Mouse (Mus musculus) hindbrain, embryonic 12.5 days (tissue): ENCODE measurements around the gene Nudcd2. TPM values are rescaled to one million over a fixed set of nuclear protein-coding genes. Genes with fewer than 3 reads are reported as not detected.
A peak's percentile ranks its signal among the peaks of the same experiment; 100 is the strongest.

Source experiments
- ATAC-seq: fragments of 200-750 bp; cut with Nextera tagmentation; 2 replicates; pipeline ENCODE4 v1.8.0; 2017; ENCODE audit warnings: moderate TSS enrichment; ENCODE audit not compliant: low FRiP score
- H3K27ac ChIP-seq: fragments of 300-500 bp; sonication (generic); 2 replicates; pipeline ENCODE4 v1.5.1; 2016; ENCODE audit warnings: mild to moderate bottlenecking
- H3K27me3 ChIP-seq: fragments of 300-500 bp; sonication (generic); 2 replicates; pipeline ENCODE4 v1.6.1; 2016; ENCODE audit warnings: mild to moderate bottlenecking
- H3K36me3 ChIP-seq: fragments of 300-500 bp; sonication (generic); 2 replicates; pipeline ENCODE4 v1.6.1; 2016; ENCODE audit warnings: mild to moderate bottlenecking
- H3K4me1 ChIP-seq: fragments of 300-500 bp; sonication (generic); 2 replicates; pipeline ENCODE4 v1.6.1; 2016
- H3K4me2 ChIP-seq: fragments of 300-500 bp; sonication (generic); replicated peaks from 2 replicates; pipeline ENCODE4 v1.6.1; 2016; ENCODE audit warnings: mild to moderate bottlenecking
- H3K4me3 ChIP-seq: fragments of 300-500 bp; sonication (generic); 2 replicates; pipeline ENCODE4 v1.5.1; 2016; ENCODE audit warnings: mild to moderate bottlenecking
- H3K9ac ChIP-seq: fragments of 300-500 bp; sonication (generic); 2 replicates; pipeline ENCODE4 v1.6.1; 2016; ENCODE audit warnings: mild to moderate bottlenecking, moderate library complexity
- H3K9me3 ChIP-seq: fragments of 300-500 bp; sonication (generic); replicated peaks from 2 replicates; pipeline ENCODE4 v1.6.1; 2016; ENCODE audit warnings: mild to moderate bottlenecking
- WGBS: fragments of 180-500 bp; shearing (Covaris S2); methylation state at CpG from one replicate; pipeline ENCODE4 v1.1.7; 2016; 5-methylcytosine and 5-hydroxymethylcytosine counted together
- polyA plus RNA-seq: library from polyadenylated mRNA; unstranded; fragments of >200 nt; fragmentation: Nextera tagmentation; extraction: Ambion mirVana; gene quantifications from 2 replicates; pipeline ENCODE4 v1.2.1, GENCODE M21; 2016

Nudcd2 gene
- polyA plus RNA-seq, 1 experiment from 2014 or later = 126 TPM

- ATAC-seq = peak; percentile 38; the same call in 1 of the 2 replicates
Measured at GRCm38 (mm10) chr11:40732997-40733338, 499 bp upstream of the Nudcd2 start.

GRCm38 (mm10) chr11:40734251-40734752 is 835 bp downstream of the Nudcd2 start:
- 4% methylated on average over 11 of the region's 11 CpGs for WGBS
- H3K9ac ChIP-seq = peak overlapping the region; percentile 83
- peak overlapping the region; percentile 69 for H3K4me3 ChIP-seq
- peak overlapping the region; percentile 74; the same call in 1 of the 2 replicates for H3K27ac ChIP-seq
- H3K27me3 ChIP-seq = no peaks in the 10 kb centered on the region
- no peaks in the 10 kb centered on the region for H3K9me3 ChIP-seq
- peak overlapping the region; percentile 72 for H3K4me2 ChIP-seq
- H3K4me1 ChIP-seq = peaks cover 23% of the 10 kb centered on the region
- ATAC-seq = no peak
- H3K36me3 ChIP-seq = peaks cover 25% of the 10 kb centered on the region

More at GRCm38 (mm10) chr11:40732997-40733338, 499 bp upstream of the Nudcd2 start:
- H3K27ac ChIP-seq = no peak overlapping the region
- H3K36me3 ChIP-seq = peaks cover 16% of the 10 kb centered on the region
- H3K4me2 ChIP-seq = peak overlapping the region; percentile 81
- WGBS = 2% methylated on average over 14 of the region's 14 CpGs
- no peaks in the 10 kb centered on the region for H3K9me3 ChIP-seq
- H3K27me3 ChIP-seq = no peaks in the 10 kb centered on the region
- H3K9ac ChIP-seq = peak overlapping the region; percentile 60
- peak overlapping the region; percentile 69 for H3K4me3 ChIP-seq
- peaks cover 23% of the 10 kb centered on the region for H3K4me1 ChIP-seq

- H3K36me3 ChIP-seq = peaks cover 41% of the 10 kb centered on the region
- 86% methylated on average over 3 of the region's 3 CpGs for WGBS
- H3K27ac ChIP-seq = no peak overlapping the region
- ATAC-seq = no peak
- no peak overlapping the region for H3K4me2 ChIP-seq
- H3K27me3 ChIP-seq = no peaks in the 10 kb centered on the region
- H3K9ac ChIP-seq = no peak overlapping the region
- H3K9me3 ChIP-seq = no peaks in the 10 kb centered on the region
- H3K4me1 ChIP-seq = peaks cover 16% of the 10 kb centered on the region
- H3K4me3 ChIP-seq = no peak overlapping the region
Measured at GRCm38 (mm10) chr11:40737369-40737768, 3.9 kb downstream of the Nudcd2 start.

GRCm38 (mm10) chr11:40741605-40742262 is 8.3 kb downstream of the Nudcd2 start:
- Histone ChIP-seq H3K9ac (no peak overlapping the region), H3K4me2 (no peak overlapping the region), H3K27ac (no peak overlapping the region), H3K4me1 (no peaks in the 10 kb centered on the region), H3K36me3 (peaks cover 36% of the 10 kb centered on the region), H3K27me3 (no peaks in the 10 kb centered on the region), H3K4me3 (no peak overlapping the region), H3K9me3 (no peaks in the 10 kb centered on the region)
- WGBS = 89% methylated on average over 12 of the region's 12 CpGs
- ATAC-seq = no peak

- H3K4me3 ChIP-seq = no peak overlapping the region
- no peak overlapping the region for H3K27ac ChIP-seq
- no peaks in the 10 kb centered on the region for H3K27me3 ChIP-seq
- no peak for ATAC-seq
- no peak overlapping the region for H3K9ac ChIP-seq
- H3K4me2 ChIP-seq = no peak overlapping the region
- no peaks in the 10 kb centered on the region for H3K4me1 ChIP-seq
- 83% methylated on average over 3 of the region's 3 CpGs for WGBS
- peaks cover 16% of the 10 kb centered on the region for H3K36me3 ChIP-seq
- H3K9me3 ChIP-seq = no peaks in the 10 kb centered on the region
Measured at GRCm38 (mm10) chr11:40744348-40744747, 10.9 kb downstream of the Nudcd2 start.

- Histone ChIP-seq H3K4me2 (no peak overlapping the region), H3K9ac (no peak overlapping the region), H3K9me3 (no peaks in the 10 kb centered on the region), H3K4me1 (no peaks in the 10 kb centered on the region), H3K4me3 (no peak overlapping the region), H3K36me3 (peaks cover 9% of the 10 kb centered on the region), H3K27me3 (no peaks in the 10 kb centered on the region), H3K27ac (no peak overlapping the region)
- WGBS = 92% methylated on average over 12 of the region's 12 CpGs
- no peak for ATAC-seq
Measured at GRCm38 (mm10) chr11:40746361-40746760, 12.9 kb downstream of the Nudcd2 start.

GRCm38 (mm10) chr11:40747716-40748115 is 14.2 kb downstream of the Nudcd2 start:
- Histone ChIP-seq H3K9me3 (no peaks in the 10 kb centered on the region), H3K36me3 (0 out of 2 replicates have a peak, but pooled peaks cover 3% of the 10 kb centered on the region), H3K9ac (no peak overlapping the region), H3K27me3 (no peaks in the 10 kb centered on the region), H3K4me3 (no peak overlapping the region), H3K27ac (no peak overlapping the region), H3K4me2 (no peak overlapping the region), H3K4me1 (no peaks in the 10 kb centered on the region)
- no peak for ATAC-seq
- WGBS = 76% methylated on average over 2 of the region's 2 CpGs

- no peaks in the 10 kb centered on the region for H3K27me3 ChIP-seq
- 84% methylated on average over 6 of the region's 6 CpGs for WGBS
- no peak overlapping the region for H3K4me2 ChIP-seq
- peaks cover 7% of the 10 kb centered on the region; the same call in 1 of the 2 replicates for H3K4me1 ChIP-seq
- no peak overlapping the region for H3K27ac ChIP-seq
- no peak overlapping the region for H3K9ac ChIP-seq
- no peaks in the 10 kb centered on the region for H3K9me3 ChIP-seq
- H3K36me3 ChIP-seq = 0 out of 2 replicates have a peak, but pooled peaks cover 3% of the 10 kb centered on the region
- no peak for ATAC-seq
- no peak overlapping the region for H3K4me3 ChIP-seq
Measured at GRCm38 (mm10) chr11:40753836-40754235, 20.4 kb downstream of the Nudcd2 start.

GRCm38 (mm10) chr11:40754664-40755107 is 21.2 kb downstream of the Nudcd2 start:
- peak overlapping the region; percentile 63 for H3K4me2 ChIP-seq
- H3K36me3 ChIP-seq = 0 out of 2 replicates have a peak, but pooled peaks cover 3% of the 10 kb centered on the region
- H3K9ac ChIP-seq = peak overlapping the region; percentile 82
- WGBS = 2% methylated on average over 19 of the region's 19 CpGs
- peaks cover 7% of the 10 kb centered on the region; the same call in 1 of the 2 replicates for H3K4me1 ChIP-seq
- ATAC-seq = no peak
- no peaks in the 10 kb centered on the region for H3K9me3 ChIP-seq
- H3K27me3 ChIP-seq = no peaks in the 10 kb centered on the region
- peak overlapping the region; percentile 58; the same call in 1 of the 2 replicates for H3K27ac ChIP-seq
- peak overlapping the region; percentile 75 for H3K4me3 ChIP-seq

- no peaks in the 10 kb centered on the region for H3K27me3 ChIP-seq
- H3K4me2 ChIP-seq = peak within 1 kb of the TSS; percentile 63
- H3K9me3 ChIP-seq = no peaks in the 10 kb centered on the region
- peak within 1 kb of the TSS; percentile 58; the same call in 1 of the 2 replicates for H3K27ac ChIP-seq
- peak within 1 kb of the TSS; percentile 82 for H3K9ac ChIP-seq
- H3K4me1 ChIP-seq = peaks cover 7% of the 10 kb centered on the region; the same call in 1 of the 2 replicates
- peak; percentile 99 for ATAC-seq
- 0% methylated on average over 25 of the region's 25 CpGs for WGBS
- H3K36me3 ChIP-seq = 0 out of 2 replicates have a peak, but pooled peaks cover 3% of the 10 kb centered on the region
- H3K4me3 ChIP-seq = peak within 1 kb of the TSS; percentile 75
Measured at GRCm38 (mm10) chr11:40755109-40755627, 21.7 kb downstream of the Nudcd2 start, which contains the start of gene Ccng1. Ccng1 (minus strand) TSS chr11:40755311.

GRCm38 (mm10) chr11:40755968-40756367 is 22.5 kb downstream of the Nudcd2 start:
- Histone ChIP-seq H3K36me3 (0 out of 2 replicates have a peak, but pooled peaks cover 2% of the 10 kb centered on the region), H3K27me3 (no peaks in the 10 kb centered on the region), H3K27ac (no peak overlapping the region), H3K9me3 (no peaks in the 10 kb centered on the region), H3K4me1 (peaks cover 7% of the 10 kb centered on the region; the same call in 1 of the 2 replicates), H3K4me2 (no peak overlapping the region), H3K9ac (no peak overlapping the region), H3K4me3 (no peak overlapping the region)
- 90% methylated on average over 8 of the region's 8 CpGs for WGBS
- ATAC-seq = no peak

- no peaks in the 10 kb centered on the region for H3K27me3 ChIP-seq
- no peak overlapping the region for H3K9ac ChIP-seq
- no peaks in the 10 kb centered on the region for H3K9me3 ChIP-seq
- H3K27ac ChIP-seq = no peak overlapping the region
- 88% methylated on average over 8 of the region's 8 CpGs for WGBS
- no peak overlapping the region for H3K4me2 ChIP-seq
- no peaks in the 10 kb centered on the region for H3K4me1 ChIP-seq
- ATAC-seq = no peak
- H3K4me3 ChIP-seq = no peak overlapping the region
- no peaks in the 10 kb centered on the region for H3K36me3 ChIP-seq
Measured at GRCm38 (mm10) chr11:40759896-40760295, 26.4 kb downstream of the Nudcd2 start.
